Mouse (Mus musculus) skeletal muscle tissue, adult 2 months (tissue): Measurements from ENCODE around the gene Als2cr12.
"Not testable (repeated sequence)": the region's sequence is repeated elsewhere in the genome, so short reads cannot be mapped to it uniquely, and the experiment has no call there.

Experiments used
- DNase-seq: peaks from one replicate; pipeline ENCODE4 v3.0.0-alpha.2; 2012; ENCODE audit warnings: low read depth, low spot score

The Als2cr12 gene

DNA sequence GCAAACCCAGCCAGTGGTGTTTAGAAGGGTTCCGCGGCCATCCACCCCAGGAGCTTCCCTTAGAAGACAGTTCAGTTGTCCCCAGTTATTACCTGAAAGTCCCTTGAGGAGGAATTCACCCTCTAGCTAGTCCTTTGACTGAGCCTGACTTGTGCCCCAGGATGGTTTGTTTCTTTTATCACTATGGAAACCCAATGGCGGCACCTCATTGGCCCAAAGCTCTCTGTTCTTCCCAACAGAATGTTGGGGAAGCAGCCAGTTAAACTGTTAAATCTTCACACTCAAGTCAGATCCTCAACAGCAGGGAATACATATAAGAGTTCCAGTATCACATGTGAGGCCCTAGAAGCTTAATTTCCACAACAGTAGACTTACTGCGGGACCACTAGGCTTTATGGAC lies at the start of gene Als2cr12:
Gene Als2cr12 (minus strand): TSS at position 180 of the 400 bp plus-strand sequence.
- not testable (repeated sequence) for DNase-seq

- DNase-seq: no peak
Measured at GRCm38 (mm10) chr1:58744645-58745044, 48.9 kb upstream of the Als2cr12 start.

DNA sequence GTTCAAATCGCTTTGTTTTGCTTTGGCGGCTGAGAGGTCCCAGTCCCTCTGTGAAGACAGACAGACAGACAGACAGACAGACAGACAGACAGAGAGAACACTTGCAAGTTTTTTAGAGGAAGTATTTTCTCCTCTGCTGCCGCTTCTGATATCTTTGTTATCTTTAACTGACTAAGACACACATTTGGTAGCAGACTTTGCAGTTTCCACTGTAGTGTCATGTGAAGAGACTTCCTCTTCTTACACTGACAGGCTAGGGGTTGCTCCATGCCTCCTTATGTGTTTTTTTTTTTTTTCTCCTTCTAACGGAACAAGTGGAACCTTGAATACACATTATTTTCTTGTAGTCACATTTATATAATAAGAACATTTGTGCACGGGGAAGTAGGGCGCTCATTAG lies 47.5 kb upstream of the Als2cr12 start:
- DNase-seq: no peak

DNA sequence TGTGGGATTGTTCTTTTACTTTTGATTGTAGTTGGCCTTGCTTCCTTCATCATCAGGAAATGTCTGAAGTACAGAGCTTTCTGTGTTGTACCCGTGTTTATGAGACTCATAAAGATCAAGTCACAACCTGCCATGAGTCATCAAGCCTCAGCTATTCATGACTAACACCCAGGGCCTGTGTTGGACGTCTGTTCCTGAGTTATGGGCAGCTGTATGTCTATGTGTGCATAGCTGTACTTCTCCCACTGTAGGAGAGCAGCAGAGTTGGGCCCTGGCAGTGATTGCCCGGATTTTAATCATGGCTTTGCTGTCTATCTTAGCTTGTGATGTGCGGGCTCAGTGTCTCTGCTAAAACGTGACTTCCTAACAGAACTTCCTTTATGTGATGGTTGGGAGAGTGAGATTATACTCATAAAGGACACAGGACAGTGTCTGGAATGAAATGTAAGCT lies 46.8 kb upstream of the Als2cr12 start:
- no peak for DNase-seq

- no peak for DNase-seq
Measured at GRCm38 (mm10) chr1:58739529-58739928, 43.7 kb upstream of the Als2cr12 start.

- no peak for DNase-seq
Measured at GRCm38 (mm10) chr1:58736968-58737367, 41.2 kb upstream of the Als2cr12 start.

GRCm38 (mm10) chr1:58735962-58736361 lies 40.2 kb upstream of the Als2cr12 start:
- no peak for DNase-seq

DNA sequence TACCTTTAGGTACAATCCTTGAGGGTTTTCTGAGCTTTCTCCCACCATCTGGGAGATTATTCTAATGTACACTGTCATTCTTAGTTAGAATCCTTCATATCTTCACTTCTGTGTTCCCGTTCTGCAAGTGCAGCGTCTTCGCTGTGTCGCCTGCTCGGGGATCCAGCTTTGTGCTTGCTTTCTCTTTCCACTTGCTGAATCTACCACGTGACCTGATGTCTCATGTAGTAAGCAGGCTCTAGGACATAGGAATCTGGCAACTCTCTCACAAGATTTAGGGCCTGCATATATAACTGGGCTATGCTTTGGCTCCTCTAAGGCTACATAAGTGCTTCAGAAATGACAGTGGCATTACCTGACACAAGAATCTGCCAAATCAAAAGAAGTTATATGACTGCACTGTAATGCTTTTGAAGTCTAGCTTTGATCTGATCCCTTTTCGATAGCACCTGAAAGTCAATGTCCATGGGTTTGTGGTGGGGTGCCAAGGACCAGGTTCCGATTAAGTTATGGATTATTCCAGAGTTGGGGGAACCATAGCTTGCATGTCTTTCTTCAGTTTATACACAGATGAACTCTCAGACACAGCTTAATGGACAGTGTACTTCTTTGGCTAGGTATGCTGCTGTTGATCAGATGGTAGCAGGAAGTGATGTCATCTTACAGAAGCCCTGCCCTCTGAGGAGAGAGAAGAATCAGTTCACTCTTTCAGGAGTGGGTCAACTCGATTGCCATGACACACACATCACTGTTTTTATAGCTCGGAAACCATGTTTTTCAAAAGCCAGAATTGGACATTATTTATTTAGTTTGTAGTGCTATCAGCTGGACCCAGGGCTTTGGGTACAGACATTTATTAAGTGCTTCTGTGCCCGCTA lies 38.5 kb upstream of the Als2cr12 start:
- DNase-seq: no peak

DNA sequence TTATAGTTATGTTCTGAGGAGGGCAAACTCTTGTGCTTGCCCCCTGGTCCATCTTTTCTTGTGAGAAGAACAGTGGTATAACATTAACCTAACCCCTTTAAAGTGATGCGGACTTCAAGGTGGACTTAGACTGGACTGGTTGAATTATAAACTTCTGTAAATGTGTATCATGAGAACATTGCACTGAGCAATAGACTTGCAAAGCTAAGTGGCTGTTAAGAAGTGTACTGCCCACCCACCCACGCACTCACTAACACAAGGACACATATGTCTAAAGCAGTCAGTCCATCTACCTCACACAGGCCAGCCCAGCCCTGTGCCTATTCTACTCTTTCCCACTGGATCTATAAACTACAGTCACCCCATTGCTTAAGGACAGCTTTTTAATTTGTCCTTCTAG lies 37.8 kb upstream of the Als2cr12 start:
- DNase-seq: no peak

- DNase-seq: no peak
Measured at GRCm38 (mm10) chr1:58728590-58728868, 32.7 kb upstream of the Als2cr12 start.

- DNase-seq: no peak
Measured at GRCm38 (mm10) chr1:58727747-58728589, 32.2 kb upstream of the Als2cr12 start.

DNA sequence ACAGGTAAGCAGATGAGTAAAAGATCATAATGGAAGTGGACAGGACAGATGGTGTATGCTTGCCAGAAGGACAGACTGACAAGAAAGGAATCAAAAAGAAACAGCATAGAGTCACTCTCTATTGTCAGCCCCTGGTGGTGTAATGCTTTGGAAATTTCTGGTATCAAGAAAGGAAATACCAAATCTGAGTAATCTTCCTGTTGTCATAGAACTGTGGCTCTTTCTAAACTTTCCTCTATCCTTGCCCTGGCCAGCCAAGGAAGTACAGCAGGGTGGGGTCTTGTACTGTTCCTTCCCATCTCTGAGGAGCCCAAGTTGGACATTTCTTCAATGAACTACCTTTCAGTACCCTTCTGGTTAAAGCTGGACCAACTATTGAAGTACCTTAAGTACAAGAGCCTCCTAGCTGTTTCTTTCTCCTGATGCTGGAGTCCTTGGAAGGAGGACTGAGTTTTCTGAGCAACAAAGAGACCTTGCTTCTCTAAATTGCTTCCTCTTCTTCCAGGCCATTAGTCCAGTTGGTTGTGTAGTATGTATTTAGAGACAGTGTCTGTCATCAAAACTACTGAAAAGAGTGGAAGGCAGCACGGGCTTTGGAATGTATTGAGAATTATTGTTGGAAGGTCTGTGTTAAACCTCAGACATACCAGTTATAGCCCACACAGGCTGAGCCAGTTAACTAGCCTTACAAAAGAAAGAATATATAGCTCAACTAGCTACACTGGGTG lies 31.4 kb upstream of the Als2cr12 start:
- DNase-seq: no peak

GRCm38 (mm10) chr1:58725767-58726166 lies 30.0 kb upstream of the Als2cr12 start:
- DNase-seq: no peak

- DNase-seq: no peak
Measured at GRCm38 (mm10) chr1:58725095-58725494, 29.3 kb upstream of the Als2cr12 start.

GRCm38 (mm10) chr1:58724533-58724932 lies 28.7 kb upstream of the Als2cr12 start:
- no peak for DNase-seq

- no peak for DNase-seq
Measured at GRCm38 (mm10) chr1:58723809-58724405, 28.1 kb upstream of the Als2cr12 start.

- DNase-seq: no peak
Measured at GRCm38 (mm10) chr1:58723062-58723808, 27.4 kb upstream of the Als2cr12 start.

- no peak for DNase-seq
Measured at GRCm38 (mm10) chr1:58722115-58722938, 26.5 kb upstream of the Als2cr12 start.

- DNase-seq: no peak
Measured at GRCm38 (mm10) chr1:58720988-58721387, 25.2 kb upstream of the Als2cr12 start.

- no peak for DNase-seq
Measured at GRCm38 (mm10) chr1:58720090-58720489, 24.3 kb upstream of the Als2cr12 start.
